Mouse (Mus musculus): ENCODE measurements around the gene Socs2.
A peak's percentile ranks its signal among the peaks of the same experiment; 100 is the strongest.

Socs2 gene

GRCm38 (mm10) chr10:95416685-95417495 is at the start of gene Socs2:
Socs2 (minus strand) TSS chr10:95417180.
- DNase-seq (ENCODE audit: low read depth) = peak; percentile 74

GRCm38 (mm10) chr10:95465485-95465896 is 48.5 kb upstream of the Socs2 start:
- DNase-seq (ENCODE audit: low read depth) = peak; percentile 83

DNA sequence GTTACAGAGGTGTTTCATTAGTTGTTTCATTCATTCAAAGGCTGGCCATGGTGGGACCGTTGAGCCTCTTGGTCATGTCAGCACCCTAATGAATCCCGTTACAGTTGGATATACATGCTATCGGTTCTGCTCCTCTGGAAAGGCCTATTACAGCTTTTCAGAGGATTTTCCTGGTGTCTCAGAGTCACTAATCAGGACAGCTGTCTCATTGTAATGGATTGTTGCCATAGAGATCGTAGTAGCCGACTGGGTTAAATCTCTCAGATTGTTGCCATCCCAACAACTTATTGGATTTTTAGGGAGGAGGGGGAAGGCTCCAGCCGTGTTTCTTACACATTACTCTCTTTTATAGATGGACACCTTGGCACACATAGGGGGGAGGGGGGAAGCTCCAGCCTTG is 47.5 kb upstream of the Socs2 start:
- no peak for DNase-seq (ENCODE audit: low read depth)

DNA sequence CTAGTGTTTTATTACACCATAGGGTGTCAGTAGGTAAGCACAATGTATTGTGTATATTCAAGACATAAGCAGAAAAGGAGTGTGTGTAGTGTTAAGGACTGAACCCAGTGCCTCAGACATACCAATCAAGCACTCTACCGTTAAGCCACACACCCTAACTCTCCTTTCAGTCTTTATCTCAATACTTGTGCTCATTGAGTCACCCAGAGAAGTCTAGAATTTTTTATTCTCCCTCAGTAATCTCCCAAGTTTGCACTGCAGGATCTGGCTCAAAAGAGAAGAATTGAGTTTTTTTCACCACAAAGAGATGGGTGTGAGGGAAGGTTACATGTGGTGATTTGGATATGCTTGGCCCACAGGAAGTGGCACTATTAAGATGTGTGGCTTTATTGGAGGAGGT is 45.3 kb upstream of the Socs2 start:
- no peak for DNase-seq (ENCODE audit: low read depth)

- no peak for DNase-seq (ENCODE audit: low read depth)
Measured at GRCm38 (mm10) chr10:95461053-95461553, 44.1 kb upstream of the Socs2 start.

- DNase-seq (ENCODE audit: low read depth) = no peak
Measured at GRCm38 (mm10) chr10:95458050-95458806, 41.2 kb upstream of the Socs2 start.

- DNase-seq (ENCODE audit: low read depth) = no peak
Measured at GRCm38 (mm10) chr10:95457367-95458049, 40.5 kb upstream of the Socs2 start.

- DNase-seq (ENCODE audit: low read depth) = no peak
Measured at GRCm38 (mm10) chr10:95456103-95456502, 39.1 kb upstream of the Socs2 start.

DNA sequence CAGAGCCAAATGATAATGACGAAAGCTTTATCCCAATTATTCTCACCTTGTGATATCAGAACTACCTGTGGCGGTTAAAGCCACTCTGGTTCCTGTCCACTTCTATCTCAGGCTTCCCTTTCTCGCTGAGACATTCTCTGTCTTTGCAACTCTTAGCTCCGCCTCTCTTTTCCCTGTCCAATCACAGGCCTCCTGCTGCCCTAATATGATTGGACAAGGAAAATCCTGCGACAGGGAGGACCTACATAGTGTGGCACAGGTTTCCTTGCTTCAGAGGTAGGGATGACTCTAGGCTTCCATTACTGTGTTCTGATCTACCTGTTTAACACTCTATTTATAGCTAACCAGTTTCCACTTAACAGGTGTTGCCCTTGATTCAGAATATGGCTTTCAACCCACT is 36.3 kb upstream of the Socs2 start:
- DNase-seq (ENCODE audit: low read depth) = no peak

GRCm38 (mm10) chr10:95449033-95449432 is 32.1 kb upstream of the Socs2 start:
- peak; percentile 83 for DNase-seq (ENCODE audit: low read depth)

GRCm38 (mm10) chr10:95447954-95448353 is 31.0 kb upstream of the Socs2 start:
- peak; percentile 87 for DNase-seq (ENCODE audit: low read depth)

- DNase-seq (ENCODE audit: low read depth) = no peak
Measured at GRCm38 (mm10) chr10:95445104-95446056, 28.4 kb upstream of the Socs2 start.

GRCm38 (mm10) chr10:95442334-95442733 is 25.4 kb upstream of the Socs2 start:
- peak; percentile 85 for DNase-seq (ENCODE audit: low read depth)

GRCm38 (mm10) chr10:95440566-95440965 is 23.6 kb upstream of the Socs2 start:
- peak; percentile 28 for DNase-seq (ENCODE audit: low read depth)

GRCm38 (mm10) chr10:95439718-95440339 is 22.8 kb upstream of the Socs2 start:
- DNase-seq (ENCODE audit: low read depth) = no peak

- DNase-seq (ENCODE audit: low read depth) = no peak
Measured at GRCm38 (mm10) chr10:95438941-95439340, 22.0 kb upstream of the Socs2 start.

- no peak for DNase-seq (ENCODE audit: low read depth)
Measured at GRCm38 (mm10) chr10:95430271-95430670, 13.3 kb upstream of the Socs2 start.

GRCm38 (mm10) chr10:95429111-95429510 is 12.1 kb upstream of the Socs2 start:
- DNase-seq (ENCODE audit: low read depth) = no peak

- DNase-seq (ENCODE audit: low read depth) = no peak
Measured at GRCm38 (mm10) chr10:95426207-95427115, 9.5 kb upstream of the Socs2 start.

DNA sequence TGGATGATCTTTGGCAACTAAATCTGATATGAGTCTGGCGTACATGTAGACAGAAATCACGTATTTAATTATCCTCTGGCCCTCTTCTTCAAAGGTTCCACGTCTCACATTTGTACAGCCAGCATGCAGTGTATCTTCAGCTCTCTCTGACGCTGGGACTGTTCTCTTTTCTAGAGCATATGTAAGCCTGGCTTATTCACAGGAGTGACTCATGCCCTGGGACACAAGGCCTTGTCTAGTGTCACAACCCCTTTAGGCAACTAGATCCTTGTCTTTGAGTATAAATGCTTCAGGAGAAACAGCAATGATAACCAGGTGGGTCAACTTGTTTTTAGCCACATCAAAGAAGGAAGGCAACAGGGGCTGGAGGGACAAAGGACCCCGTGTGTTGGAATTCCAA is 5.7 kb upstream of the Socs2 start:
- peak; percentile 24 for DNase-seq (ENCODE audit: low read depth)

Data from 416B (cell line).